Mouse (Mus musculus): ENCODE results near the gene Ptgdr. TPM values are rescaled to one million over a fixed set of nuclear protein-coding genes. Genes with fewer than 3 reads are reported as not detected.
"Not testable (repeated sequence)": the region's sequence is repeated elsewhere in the genome, so short reads cannot be mapped to it uniquely, and the experiment has no call there.

The Ptgdr gene
- polyA plus RNA-seq, 1 experiment from 2014 or later = 0.08 TPM

GRCm38 (mm10) chr14:44833096-44833495 is 26.1 kb downstream of the Ptgdr start:
- 95% methylated on average over 4 of the region's 4 CpGs for WGBS
- not testable (repeated sequence) for H3K4me1 ChIP-seq (ENCODE audit: control insufficient read depth, insufficient read depth, low read length); DNase-seq (ENCODE audit: low spot score); H3K9me3 ChIP-seq (ENCODE audit: control insufficient read depth, low read length); ATAC-seq (ENCODE audit: insufficient read depth, low FRiP score, low TSS enrichment); H3K27me3 ChIP-seq (ENCODE audit: control insufficient read depth, insufficient read depth, low read length); H3K27ac ChIP-seq (ENCODE audit: low read depth, low read length); H3K36me3 ChIP-seq (ENCODE audit: control insufficient read depth, insufficient read depth, low read length); H3K4me3 ChIP-seq (ENCODE audit: low read depth, low read length); H3K4me2 ChIP-seq (ENCODE audit: low read depth); H3K9ac ChIP-seq (ENCODE audit: low read length)

GRCm38 (mm10) chr14:44827736-44828135 is 31.4 kb downstream of the Ptgdr start:
- Histone ChIP-seq H3K4me3 (ENCODE audit: low read depth, low read length) (no peak overlapping the region), H3K27me3 (ENCODE audit: control insufficient read depth, insufficient read depth, low read length) (no peaks in the 10 kb centered on the region), H3K36me3 (ENCODE audit: control insufficient read depth, insufficient read depth, low read length) (no peaks in the 10 kb centered on the region), H3K9ac (ENCODE audit: low read length) (no peak overlapping the region), H3K4me1 (ENCODE audit: control insufficient read depth, insufficient read depth, low read length) (no peaks in the 10 kb centered on the region), H3K9me3 (ENCODE audit: control insufficient read depth, low read length) (no peaks in the 10 kb centered on the region), H3K27ac (ENCODE audit: low read depth, low read length) (no peak overlapping the region), H3K4me2 (ENCODE audit: low read depth) (no peak overlapping the region)
- ATAC-seq (ENCODE audit: insufficient read depth, low FRiP score, low TSS enrichment) (no peak), DNase-seq (ENCODE audit: low spot score) (no peak)
- 80% methylated on average over 4 of the region's 4 CpGs for WGBS

GRCm38 (mm10) chr14:44821177-44822057 is 37.8 kb downstream of the Ptgdr start:
- no peaks in the 10 kb centered on the region for H3K27me3 ChIP-seq (ENCODE audit: control insufficient read depth, insufficient read depth, low read length)
- DNase-seq (ENCODE audit: low spot score) = no peak
- H3K4me1 ChIP-seq (ENCODE audit: control insufficient read depth, insufficient read depth, low read length) = no peaks in the 10 kb centered on the region
- no peak overlapping the region for H3K9ac ChIP-seq (ENCODE audit: low read length)
- WGBS = 74% methylated on average over 7 of the region's 7 CpGs
- no peak overlapping the region for H3K4me2 ChIP-seq (ENCODE audit: low read depth)
- no peak for ATAC-seq (ENCODE audit: insufficient read depth, low FRiP score, low TSS enrichment)
- H3K36me3 ChIP-seq (ENCODE audit: control insufficient read depth, insufficient read depth, low read length) = no peaks in the 10 kb centered on the region
- H3K9me3 ChIP-seq (ENCODE audit: control insufficient read depth, low read length) = no peaks in the 10 kb centered on the region
- H3K4me3 ChIP-seq (ENCODE audit: low read depth, low read length) = no peak overlapping the region
- H3K27ac ChIP-seq (ENCODE audit: low read depth, low read length) = no peak overlapping the region

GRCm38 (mm10) chr14:44813152-44813551 is 46.0 kb downstream of the Ptgdr start:
- H3K4me2 ChIP-seq (ENCODE audit: low read depth); DNase-seq (ENCODE audit: low spot score); H3K27me3 ChIP-seq (ENCODE audit: control insufficient read depth, insufficient read depth, low read length); ATAC-seq (ENCODE audit: insufficient read depth, low FRiP score, low TSS enrichment); H3K36me3 ChIP-seq (ENCODE audit: control insufficient read depth, insufficient read depth, low read length); H3K9ac ChIP-seq (ENCODE audit: low read length); H3K4me3 ChIP-seq (ENCODE audit: low read depth, low read length); H3K9me3 ChIP-seq (ENCODE audit: control insufficient read depth, low read length); H3K27ac ChIP-seq (ENCODE audit: low read depth, low read length); H3K4me1 ChIP-seq (ENCODE audit: control insufficient read depth, insufficient read depth, low read length): not testable (repeated sequence)

Other genes starting within 250 kb of the Ptgdr start
- gene Gm5624, start 231.4 kb downstream of the Ptgdr start, polyA plus RNA-seq (2014; fragmentation: Nextera tagmentation; extraction: Ambion mirVana) = not detected in 2 replicates
- not detected in 2 replicates for gene Gm8257, start 152.9 kb downstream of the Ptgdr start, polyA plus RNA-seq (2014; fragmentation: Nextera tagmentation; extraction: Ambion mirVana)
- not detected in 2 replicates for gene Gm8267, start 109.0 kb downstream of the Ptgdr start, polyA plus RNA-seq (2014; fragmentation: Nextera tagmentation; extraction: Ambion mirVana)
- 0.11 TPM in 1 of 2 replicates, not detected in the other for gene Ptger2, start 128.8 kb upstream of the Ptgdr start, polyA plus RNA-seq (2014; fragmentation: Nextera tagmentation; extraction: Ambion mirVana)